11 mouse cellular contexts compared by ENCODE assay signal in the genomic region with DNA sequence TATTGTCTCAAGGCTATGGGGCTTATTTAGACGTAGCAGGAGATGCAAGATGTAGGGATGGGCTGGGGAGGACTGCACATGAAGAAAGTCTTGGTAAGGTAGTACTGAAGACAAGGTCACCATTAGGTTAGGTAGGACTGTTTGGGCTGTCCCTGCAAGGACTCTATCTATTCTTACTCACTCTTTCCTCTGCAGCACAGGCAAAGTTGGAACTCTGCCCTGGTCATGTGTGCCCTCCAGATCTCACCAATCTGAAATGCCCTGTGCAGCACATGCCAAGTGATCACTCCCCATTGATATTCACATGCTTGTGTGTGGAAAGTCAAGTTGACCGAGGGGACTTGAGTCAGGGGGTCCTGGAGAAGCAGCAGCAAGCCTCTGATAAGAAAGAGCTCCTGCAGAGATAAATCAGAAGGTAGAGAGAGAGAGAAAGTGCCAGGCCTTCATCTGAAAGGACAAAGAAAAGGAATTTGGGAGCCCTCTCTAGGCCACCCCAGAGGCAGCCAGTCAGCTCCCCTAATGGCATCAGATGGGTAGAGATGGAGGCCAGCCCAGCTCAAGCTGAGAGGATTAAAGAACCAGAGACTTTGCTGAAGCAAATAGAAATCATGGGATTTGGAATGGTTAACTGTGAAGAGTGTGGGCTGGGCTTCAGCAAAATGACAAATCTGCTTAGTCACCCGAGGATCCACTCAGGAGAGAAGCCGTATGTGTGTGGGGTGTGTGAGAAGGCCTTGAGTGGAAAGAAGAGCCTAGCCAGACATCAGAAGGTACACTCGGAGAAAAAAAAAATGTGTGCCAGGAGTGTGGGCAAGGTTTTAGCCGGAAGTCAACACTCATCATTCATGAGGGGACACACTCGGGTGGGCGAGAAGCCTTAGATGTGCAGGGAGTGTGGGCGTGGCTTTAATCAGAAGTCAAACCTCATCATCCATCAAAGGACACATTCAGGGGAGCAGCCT.
A peak's percentile ranks its signal among the peaks of the same experiment; 100 is the strongest.
DNase-seq lines count a peak whose midpoint lies in the region; ATAC-seq lines count a peak whose summit lies in the region.
"Had no signal": no experiment of that assay in that cellular context is flagged by ENCODE, and none has a peak within 500 bp of the region (broad histone marks: within the 10 kb centered on the region; RNA-seq: fewer than 3 reads in every experiment).

No protein-coding gene starts in this region.

- H3K9me3 ChIP-seq in forebrain, embryonic 10.5 days, result no peaks in the 10 kb centered on the region
- H3K9me3 ChIP-seq: embryonic facial prominence, embryonic 13.5 days; liver, embryonic 15.5 days had no signal

- no peaks in the 10 kb centered on the region for H3K27me3 ChIP-seq in forebrain, embryonic 10.5 days (ENCODE audit: poor library complexity, severe bottlenecking)
- H3K27me3 ChIP-seq: embryonic facial prominence, embryonic 13.5 days; liver, embryonic 15.5 days had no signal

- H3K36me3 ChIP-seq in forebrain, embryonic 10.5 days (replicated peaks), result no peaks in the 10 kb centered on the region
- H3K36me3 ChIP-seq: embryonic facial prominence, embryonic 13.5 days; liver, embryonic 15.5 days had no signal

- H3K4me3 ChIP-seq in forebrain, embryonic 10.5 days, result no peak overlapping the region
- H3K4me3 ChIP-seq: embryonic facial prominence, embryonic 13.5 days; liver, embryonic 15.5 days had no signal

- no peak overlapping the region for H3K27ac ChIP-seq in forebrain, embryonic 10.5 days
- H3K27ac ChIP-seq: embryonic facial prominence, embryonic 13.5 days; liver, embryonic 15.5 days had no signal

- DNase-seq in cerebellum, postnatal 10 days, result peak; percentile 62 to 67
- no peak for DNase-seq in cerebellum, adult 18-20 months
- DNase-seq in 3134 (ENCODE audit: extremely low read depth, insufficient read length, low spot score), result peak; percentile 30
- DNase-seq in left cerebral cortex, adult 8-10 months (ENCODE audit: low spot score in 2 of 2), result peak; percentile 39 to 87
- DNase-seq in forebrain, embryonic 10.5 days (ENCODE audit: extremely low spot score, low spot score), result no peak
- DNase-seq in lung, postnatal 4 days, result no peak
- no peak for DNase-seq in natural killer cell, adult 2 months (ENCODE audit: low spot score in 2 of 2)
- DNase-seq: cerebellum, adult 2 months had no signal

- peak; percentile 19; the same call in 1 of the 2 replicates for ATAC-seq in erythroid progenitor cell, adult 5-6 weeks (replicated peaks; ENCODE audit: low FRiP score, poor library complexity, severe bottlenecking)

- 84% methylated on average over 9 of the region's 9 CpGs for WGBS in forebrain, embryonic 10.5 days

- H3K4me1 ChIP-seq in forebrain, embryonic 10.5 days, result no peaks in the 10 kb centered on the region
- H3K4me1 ChIP-seq: embryonic facial prominence, embryonic 13.5 days; liver, embryonic 15.5 days had no signal

Comparison
In these comparisons a context has a peak if more than half of its experiments do, and no peak if none do; other contexts are left out.
1. DNase-seq: peak in cerebellum, postnatal 10 days (2 of 2), 3134 (single experiment) and left cerebral cortex, adult 8-10 months (2 of 2); none in cerebellum, adult 18-20 months (0 of 2), forebrain, embryonic 10.5 days (single experiment), lung, postnatal 4 days (0 of 2) and natural killer cell, adult 2 months (0 of 2).